Mouse (Mus musculus): Measurements from ENCODE around the gene Rad54l2.

Gene Rad54l2

GRCm38 (mm10) chr9:106788812-106789321 is at the start of gene Rad54l2:
Gene Rad54l2 (minus strand): TSS chr9:106789194.
- peak; percentile 87 for DNase-seq (ENCODE audit: low read depth, low spot score)

DNA sequence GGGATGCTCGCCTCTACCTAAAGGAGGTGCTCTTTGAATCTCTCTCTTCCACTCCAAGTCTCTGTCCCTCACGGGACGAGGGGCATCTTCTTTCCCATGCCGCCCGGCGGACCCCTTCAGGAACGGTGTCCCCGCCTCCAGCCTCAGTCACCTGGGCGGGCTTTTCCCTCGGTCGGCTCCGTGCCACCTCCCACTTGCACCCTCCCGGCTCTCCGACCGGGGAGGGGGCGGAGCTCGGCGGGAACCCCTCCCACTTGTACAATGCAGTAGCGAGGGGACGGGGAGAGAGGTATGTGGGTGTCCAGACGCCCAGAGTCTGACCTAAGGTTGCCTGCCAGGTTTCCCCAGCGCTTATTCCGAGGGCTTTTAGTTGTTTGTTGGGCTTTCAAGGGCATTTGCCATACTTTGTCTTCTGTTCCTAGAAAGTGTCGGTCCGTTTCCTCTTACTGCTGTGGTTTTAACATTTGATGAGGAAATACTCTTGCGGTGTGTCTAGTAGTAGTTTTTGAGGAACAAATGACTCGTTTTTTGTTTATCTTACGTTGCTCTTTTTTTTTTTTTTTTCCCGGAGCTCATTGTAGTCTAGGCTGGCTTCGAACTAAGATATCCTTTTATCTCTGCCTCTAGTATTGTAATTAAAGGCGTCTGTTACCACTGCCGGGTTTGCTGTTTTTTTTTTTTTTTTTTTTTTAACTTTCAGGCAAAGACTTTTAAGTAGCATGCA is 33.5 kb upstream of the Rad54l2 start:
- peak; percentile 94 for DNase-seq (ENCODE audit: low read depth, low spot score)

DNA sequence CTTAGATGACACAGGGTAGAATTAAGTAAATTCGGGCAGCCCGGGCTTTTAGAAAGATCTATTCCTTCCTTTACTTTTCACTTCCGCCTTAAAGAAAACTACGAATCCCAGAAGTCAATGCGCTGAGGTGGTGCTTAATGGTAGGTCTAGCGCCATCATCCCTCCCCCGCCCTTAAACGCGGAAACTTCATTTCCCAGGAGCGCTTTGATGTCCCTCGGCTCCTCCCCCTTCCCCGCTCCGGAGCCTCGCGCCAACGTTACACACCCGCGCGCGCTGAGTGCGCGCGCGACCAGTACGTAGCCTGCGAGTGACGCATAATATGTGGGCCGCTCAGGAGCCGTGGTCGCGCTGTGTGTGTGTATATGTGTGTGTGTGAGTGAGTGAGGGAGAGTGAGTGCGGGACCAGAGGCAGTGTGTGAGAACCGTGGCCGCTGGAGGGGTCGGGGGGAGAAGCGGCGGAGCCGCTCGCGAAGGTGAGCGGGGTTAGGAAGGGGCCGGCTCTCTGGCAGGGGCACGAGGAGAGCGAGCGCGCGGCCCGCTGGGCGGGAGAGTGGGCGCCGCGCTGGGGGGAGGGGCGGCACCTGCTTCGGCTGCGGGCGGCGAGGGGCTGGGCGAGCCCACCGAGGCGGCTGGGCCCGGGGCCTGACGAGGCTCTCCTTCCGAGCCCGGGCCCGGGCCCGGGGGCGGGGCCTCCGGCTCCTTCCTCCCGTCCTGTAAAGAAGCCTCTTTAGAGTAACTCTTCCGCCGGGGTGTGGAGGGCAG is 32.8 kb upstream of the Rad54l2 start, which contains the start of gene Dcaf1:
Dcaf1 (plus strand) TSS at position 257 of the 763 bp plus-strand sequence.
- peak; percentile 99 for DNase-seq (ENCODE audit: low read depth, low spot score)

- peak; percentile 25 for DNase-seq (ENCODE audit: low read depth, low spot score)
Observed at GRCm38 (mm10) chr9:106821050-106821617, 32.1 kb upstream of the Rad54l2 start.

DNA sequence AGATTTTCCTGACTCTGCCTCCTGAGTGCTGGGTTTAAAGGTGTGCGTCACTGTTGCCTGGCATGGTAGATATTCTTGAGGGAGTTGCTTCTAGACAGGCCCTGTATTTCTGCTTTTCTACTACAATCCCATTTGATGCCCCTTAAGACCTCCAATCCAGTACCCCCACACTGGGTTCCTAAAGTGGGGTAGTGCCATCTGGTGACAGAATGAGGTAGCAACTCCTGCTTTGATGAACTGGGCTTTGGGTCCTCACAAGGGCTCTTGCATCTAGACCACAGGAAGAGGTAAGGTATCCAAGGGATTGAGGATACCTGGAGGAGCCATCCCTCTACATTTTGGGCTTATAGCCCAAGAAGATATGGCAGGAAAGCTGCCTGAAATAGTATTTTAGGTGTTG is 30.2 kb upstream of the Rad54l2 start:
- DNase-seq (ENCODE audit: low read depth, low spot score), result peak; percentile 42

DNA sequence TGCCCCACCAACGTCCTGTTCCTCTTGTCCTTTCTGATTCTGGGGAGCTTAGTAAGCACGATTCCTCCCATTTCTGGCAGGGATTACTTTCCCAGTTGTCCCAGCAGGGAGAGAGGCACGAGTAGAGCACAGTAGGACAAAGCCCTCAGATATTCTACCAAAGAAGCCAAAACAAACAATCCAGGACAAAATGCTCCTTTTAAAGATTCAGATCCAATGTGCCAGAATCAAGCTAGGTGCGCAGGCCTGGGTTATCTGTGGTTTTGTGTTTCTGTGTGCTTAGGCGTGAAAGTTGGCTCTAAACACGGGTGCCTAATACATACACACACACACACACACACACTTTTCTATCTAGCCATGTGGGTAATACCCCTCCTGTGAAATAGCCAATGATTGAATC is 29.2 kb upstream of the Rad54l2 start:
- no peak for DNase-seq (ENCODE audit: low read depth, low spot score)

- DNase-seq (ENCODE audit: low read depth, low spot score), result no peak
Observed at GRCm38 (mm10) chr9:106806503-106806902, 17.5 kb upstream of the Rad54l2 start.

- DNase-seq (ENCODE audit: low read depth, low spot score), result no peak
Observed at GRCm38 (mm10) chr9:106790831-106791230, 1.8 kb upstream of the Rad54l2 start.

GRCm38 (mm10) chr9:106789363-106789762 is 369 bp upstream of the Rad54l2 start:
- no peak for DNase-seq (ENCODE audit: low read depth, low spot score)

DNA sequence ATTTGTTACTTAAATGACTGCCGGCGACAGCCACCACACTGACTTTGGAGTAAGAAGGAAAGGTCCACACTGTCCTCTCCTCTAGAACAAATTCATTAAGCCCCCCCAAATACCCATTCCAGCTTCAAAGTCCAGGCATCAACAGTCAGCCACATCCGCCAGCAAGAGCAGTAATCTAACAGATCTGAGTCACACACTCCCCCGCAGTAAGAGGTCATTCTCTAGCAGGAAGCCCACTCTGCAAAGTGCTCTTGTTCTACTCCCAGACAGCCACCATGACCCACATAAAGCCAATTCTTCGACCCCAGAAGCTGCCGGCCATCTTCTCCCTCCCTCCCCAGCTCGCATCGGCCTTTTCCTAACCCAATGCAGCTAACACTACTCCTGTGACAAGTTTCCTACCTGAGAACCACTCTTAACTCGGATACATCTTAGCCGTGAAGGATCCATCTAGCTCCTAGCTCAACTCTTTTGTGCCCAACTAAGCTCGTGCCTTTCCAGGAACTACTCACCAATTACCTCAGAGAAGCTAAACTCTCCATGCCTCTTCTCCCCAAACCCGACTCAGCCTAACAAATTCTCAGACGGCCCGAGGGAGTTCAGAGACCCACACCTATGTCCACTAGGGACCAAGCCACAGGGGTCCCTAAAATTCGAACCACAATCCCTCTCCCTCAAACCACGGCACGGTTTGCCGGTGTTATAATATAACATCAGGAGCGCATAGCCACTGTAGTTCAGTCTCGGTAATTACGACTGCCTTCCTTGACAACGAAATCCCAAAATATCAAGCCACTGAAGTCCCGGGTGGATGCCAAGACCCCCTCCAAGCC is 799 bp downstream of the Rad54l2 start:
- DNase-seq (ENCODE audit: low read depth, low spot score), result peak; percentile 30

- DNase-seq (ENCODE audit: low read depth, low spot score), result no peak
Observed at GRCm38 (mm10) chr9:106785206-106785605, 3.8 kb downstream of the Rad54l2 start.

DNA sequence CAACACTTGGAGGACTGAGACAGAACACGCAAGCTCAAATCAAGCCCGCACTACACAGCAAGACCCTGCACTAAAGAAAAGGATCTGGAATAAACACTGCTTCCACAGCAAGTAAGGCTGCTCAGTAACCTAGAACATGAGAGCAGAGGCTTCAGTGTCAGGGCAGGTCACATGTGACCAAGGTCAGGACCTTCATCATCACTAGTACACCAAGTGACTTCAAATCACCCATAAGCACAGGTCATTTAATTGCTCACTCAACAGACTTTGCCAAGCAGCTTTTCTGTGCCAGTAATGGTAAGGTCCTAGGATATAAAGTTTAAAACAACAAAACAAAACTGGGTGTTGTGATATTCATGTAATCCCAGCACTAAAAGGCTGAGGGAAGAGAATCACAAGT is 5.4 kb downstream of the Rad54l2 start:
- no peak for DNase-seq (ENCODE audit: low read depth, low spot score)

DNA sequence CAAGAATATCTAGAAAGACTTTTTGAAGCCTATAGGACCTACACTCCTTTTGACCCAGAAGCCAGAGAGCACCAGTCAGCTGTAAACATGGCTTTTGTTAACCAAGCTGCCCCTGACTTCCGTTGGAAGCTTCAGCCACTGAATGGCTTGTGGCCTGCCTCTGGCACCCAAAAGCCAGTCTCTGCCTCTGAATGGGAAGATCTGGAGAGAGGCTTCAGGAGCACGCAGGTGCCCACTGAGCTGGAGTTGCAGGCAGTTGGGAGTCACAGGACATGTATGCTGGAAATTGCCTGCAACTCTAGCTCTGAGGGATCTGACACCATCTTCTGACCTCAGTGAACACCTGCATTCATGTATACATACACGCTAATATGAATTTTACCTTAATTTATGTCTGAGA is 8.9 kb downstream of the Rad54l2 start:
- DNase-seq (ENCODE audit: low read depth, low spot score), result no peak

- DNase-seq (ENCODE audit: low read depth, low spot score), result no peak
Observed at GRCm38 (mm10) chr9:106778319-106778718, 10.7 kb downstream of the Rad54l2 start.

DNA sequence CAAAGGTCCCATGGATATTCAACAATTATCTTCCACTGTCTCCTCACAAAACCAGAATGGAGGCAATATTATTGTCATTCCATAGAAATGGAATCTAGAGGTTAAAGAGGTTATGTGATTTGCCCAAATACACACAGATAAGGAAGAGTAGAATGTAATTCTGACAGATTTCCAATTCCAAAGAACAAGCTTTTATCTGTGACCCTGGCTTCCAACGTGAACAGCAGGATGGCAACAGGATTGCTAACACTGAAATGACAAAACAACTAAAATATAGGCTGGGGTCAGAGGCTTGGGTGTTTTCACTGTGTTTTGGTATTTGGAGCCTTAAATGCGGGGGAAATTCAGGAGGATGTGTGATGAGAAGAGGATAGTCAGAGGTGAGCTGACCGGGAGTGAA is 11.6 kb downstream of the Rad54l2 start:
- DNase-seq (ENCODE audit: low read depth, low spot score), result no peak

- DNase-seq (ENCODE audit: low read depth, low spot score), result no peak
Observed at GRCm38 (mm10) chr9:106776116-106776515, 12.9 kb downstream of the Rad54l2 start.

DNA sequence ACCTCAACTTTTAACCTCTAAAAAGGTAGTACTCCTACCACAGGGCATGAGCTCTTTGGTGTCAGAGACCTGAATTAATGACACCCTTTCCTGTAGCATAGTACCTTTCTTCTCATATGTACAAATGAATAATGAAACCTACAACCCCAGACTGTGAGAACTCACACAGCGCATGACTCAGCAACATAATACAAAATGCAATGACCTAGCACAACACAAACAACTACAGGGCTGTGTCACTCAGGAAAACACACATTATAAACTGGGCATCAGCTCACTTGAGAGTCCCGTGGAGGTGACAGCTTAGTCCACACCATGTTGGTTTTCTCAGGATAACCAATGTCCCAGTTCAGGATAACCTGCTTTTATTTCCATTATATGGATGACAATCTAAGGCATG is 17.2 kb downstream of the Rad54l2 start:
- no peak for DNase-seq (ENCODE audit: low read depth, low spot score)

- DNase-seq (ENCODE audit: low read depth, low spot score), result no peak
Observed at GRCm38 (mm10) chr9:106770216-106770615, 18.8 kb downstream of the Rad54l2 start.

GRCm38 (mm10) chr9:106769781-106770180 is 19.2 kb downstream of the Rad54l2 start:
- DNase-seq (ENCODE audit: low read depth, low spot score), result no peak

DNA sequence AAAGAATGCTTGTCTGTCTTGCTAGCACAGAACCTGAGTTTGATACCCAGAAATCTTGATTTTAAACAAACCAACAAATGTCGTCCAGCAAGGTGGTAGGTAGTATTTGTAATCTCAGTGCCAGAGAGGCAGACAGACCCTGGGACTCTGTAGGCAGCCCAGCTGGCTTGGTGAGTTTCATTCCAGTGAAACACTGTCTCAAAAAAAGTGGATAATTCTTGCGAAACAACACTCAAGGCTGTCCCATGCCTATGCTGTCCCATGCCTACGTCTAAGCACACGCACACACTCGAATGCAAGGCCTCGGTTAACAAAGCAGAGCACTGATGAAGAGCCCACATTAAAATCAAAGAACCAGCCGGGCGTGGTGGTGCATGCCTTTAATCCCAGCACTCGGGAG is 32.6 kb downstream of the Rad54l2 start:
- DNase-seq (ENCODE audit: low read depth, low spot score), result no peak

DNA sequence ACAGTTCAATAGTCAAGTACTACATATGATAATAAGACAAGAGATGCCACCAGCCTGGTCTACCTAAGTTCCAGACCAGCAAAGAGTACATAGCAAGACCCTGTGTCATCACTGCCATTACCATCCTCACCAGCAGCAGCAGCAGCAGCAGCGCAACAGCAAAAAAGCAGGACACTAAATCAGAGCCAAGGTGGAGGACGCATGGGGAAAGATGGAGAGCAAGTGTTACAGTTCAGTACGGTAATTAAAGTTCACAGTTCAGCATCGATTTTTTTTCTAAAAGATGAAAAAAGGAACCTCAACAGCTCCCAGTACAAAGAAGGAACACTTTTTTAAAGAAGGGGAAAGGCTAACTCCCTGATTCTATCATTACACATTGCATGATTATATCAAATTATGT is 33.2 kb downstream of the Rad54l2 start:
- no peak for DNase-seq (ENCODE audit: low read depth, low spot score)

DNA sequence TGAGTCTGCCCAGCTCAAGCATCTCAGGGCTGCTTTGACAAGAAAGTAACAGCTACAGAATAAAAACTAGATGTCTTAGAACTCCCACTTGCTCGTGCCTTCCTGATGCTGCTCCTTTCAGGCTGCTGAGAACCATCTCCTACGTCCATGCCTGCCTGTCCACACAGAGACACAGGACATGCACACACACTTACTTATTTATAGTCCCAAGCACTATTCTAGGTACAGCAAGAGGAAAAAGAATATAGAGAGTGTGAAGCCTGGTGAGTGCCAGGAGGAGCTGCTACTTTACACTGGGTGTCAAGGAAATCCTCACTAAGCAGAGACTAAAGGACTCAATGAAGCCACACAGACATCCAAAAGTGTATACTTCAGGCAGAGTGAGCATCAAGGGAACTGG is 34.7 kb downstream of the Rad54l2 start:
- no peak for DNase-seq (ENCODE audit: low read depth, low spot score)

Data from CD4-positive, CD25-positive, alpha-beta regulatory T cell, adult 2 months (primary cell).